Mouse (Mus musculus): ENCODE measurements at regions not wholly inside any gene's neighbourhood (a gene's known extent, or its start where the extent isn't known, plus 50 kb on each side); places are given as distances from the start of the nearest gene placed in this dataset.

DNA sequence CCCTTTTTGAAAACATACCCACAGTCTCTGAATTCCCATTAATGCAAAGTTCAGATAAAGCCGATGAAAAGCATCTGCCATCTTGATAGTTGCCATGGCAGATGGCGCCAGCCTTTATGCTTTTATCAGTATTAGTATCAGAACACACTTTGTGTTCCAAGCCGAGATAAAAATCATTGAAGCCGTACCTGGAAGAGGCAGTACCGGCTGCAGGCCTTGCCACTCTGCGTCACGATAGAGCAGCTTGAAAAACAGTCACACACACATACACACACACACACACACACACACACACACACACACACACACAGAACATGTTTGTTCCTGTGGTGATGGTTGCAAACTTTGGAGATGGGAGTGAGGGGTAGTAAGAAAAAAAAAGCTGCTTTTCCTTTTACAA, 306.2 kb downstream of the Satb1 start:
- DNase-seq: no peak

DNA sequence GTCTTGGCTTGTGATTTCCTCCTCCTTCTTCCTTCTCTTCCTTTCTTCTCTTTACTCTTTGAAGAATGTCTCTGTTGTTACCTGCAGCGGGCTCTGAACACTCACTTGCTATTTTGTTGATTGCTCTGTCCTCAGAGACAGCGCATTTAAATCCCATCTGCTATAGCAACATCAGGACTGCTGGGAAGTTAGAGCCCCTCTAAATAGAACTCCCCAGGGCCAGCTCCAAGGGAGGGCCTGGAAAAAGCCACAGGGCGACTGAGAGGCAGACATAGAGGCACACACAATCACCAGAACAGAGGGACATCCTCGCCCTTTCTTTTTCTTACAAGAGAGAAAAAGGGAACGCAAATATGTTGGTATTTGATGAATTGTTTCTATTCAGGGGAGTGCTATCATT, 306.6 kb downstream of the Satb1 start:
- no peak for DNase-seq

DNA sequence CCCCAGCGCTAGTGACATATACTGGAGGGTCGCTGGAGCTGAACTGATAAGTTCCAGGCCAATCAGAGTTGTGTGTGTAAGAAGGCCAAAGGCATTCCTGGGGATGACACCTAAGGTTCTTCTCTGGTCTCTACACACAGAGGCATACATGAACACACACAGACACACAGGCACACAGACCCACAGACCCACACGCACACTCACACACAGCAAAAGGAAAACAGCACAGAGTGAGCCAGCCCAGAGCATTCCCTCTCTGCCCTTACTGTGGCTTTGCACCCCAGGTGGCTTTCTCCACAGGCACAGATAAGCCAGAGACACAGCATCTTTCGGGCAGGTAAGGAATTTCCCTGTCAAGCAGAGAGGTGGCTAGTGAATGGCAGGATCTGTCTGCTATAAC, 307.1 kb downstream of the Satb1 start:
- no peak for DNase-seq

DNA sequence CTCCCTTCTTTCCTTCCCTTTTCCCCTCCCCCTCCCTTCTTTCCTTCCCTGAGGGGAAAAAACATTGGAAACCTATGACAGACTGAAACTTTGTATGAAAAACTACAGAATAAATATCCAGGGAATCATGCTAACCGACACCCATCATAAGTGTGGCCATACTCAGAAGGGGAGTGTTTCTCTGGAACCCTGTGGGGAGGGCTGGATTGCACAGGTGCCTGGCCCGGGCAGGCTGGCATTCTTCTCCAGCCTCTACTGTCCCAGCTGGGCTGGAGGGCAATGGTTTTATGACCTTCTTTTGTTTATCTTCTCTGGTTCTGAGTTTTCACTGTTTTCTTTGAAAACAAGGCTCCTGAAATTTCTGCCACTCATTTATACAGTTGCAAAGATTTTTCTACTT, 307.9 kb downstream of the Satb1 start:
- DNase-seq: no peak

DNA sequence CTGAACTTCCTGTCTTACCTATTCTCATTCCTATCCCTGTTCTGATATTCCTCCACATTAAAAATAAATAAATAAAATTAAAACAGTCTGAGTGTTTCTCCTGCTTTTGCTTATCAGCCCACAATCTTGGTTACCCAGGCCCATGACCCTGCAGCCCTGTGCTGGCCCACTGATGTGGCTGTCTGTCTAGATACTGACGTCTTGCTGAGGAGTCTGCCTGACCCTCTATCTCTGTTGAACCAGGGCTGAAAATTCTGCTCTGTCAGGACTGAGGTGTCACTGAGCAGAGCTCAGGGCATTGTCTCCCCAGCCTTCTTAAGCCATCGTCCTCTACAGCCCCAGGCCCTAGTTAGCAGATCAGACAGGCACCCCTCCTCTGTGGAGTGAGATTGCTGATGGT, 321.2 kb downstream of the Satb1 start:
- DNase-seq: no peak

DNA sequence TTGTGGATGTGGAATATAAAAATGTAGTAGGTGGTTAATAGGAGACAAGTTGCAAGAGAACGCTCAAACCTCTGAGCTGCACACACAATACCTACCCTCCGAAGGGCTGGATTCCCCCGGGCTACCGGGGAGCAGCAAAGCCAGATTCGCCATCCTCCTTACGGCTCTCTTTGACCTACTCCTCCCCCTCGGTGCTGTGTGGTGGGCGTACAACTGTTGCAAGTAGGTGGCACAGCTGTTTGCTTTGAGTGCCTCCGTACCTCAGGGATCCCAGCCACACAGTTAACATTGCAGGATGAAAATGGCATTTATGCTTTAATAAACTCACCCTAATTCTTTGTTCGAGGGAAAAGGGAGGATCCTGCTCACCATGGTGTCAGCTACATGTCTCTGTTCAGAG, 321.6 kb upstream of the Tbc1d5 start:
- DNase-seq: no peak

DNA sequence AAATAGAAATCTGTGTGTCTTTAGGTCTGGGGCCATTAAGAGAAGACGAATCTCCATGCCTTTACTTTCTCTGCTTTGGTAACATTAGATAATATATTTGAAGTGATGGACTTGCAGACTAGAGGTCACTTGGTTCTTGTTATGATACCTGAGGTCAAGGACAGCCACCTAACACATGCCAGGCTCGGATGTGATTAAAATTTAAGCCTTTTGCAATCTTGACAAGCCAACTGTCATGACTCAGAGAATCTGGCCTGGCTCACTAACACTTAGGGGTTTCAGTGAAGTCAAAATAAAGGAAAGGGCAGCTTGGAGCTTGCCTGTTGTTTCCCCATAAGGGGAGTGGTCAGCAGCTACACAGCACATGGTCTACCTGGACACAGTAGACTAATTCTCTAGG, 320.4 kb upstream of the Tbc1d5 start:
- no peak for DNase-seq

DNA sequence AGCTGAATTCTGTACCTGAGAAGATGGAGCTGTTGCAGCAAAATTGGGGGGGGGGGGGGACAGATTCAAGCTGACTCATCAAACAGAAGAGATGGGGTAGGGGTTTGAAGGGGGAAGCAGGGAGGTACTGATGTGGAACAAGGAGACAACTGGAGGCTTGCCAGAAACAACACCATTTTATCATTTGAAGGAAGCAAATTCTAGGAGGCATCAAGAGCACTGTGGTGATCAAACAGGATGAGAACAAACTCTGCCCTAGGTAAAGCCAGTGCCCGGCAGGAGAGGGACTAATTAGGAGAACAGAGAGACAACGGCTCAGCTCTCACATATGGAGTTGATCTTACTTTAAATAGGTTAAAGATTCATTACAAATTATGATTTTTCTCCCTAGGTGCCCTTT, 315.9 kb upstream of the Tbc1d5 start:
- no peak for DNase-seq

DNA sequence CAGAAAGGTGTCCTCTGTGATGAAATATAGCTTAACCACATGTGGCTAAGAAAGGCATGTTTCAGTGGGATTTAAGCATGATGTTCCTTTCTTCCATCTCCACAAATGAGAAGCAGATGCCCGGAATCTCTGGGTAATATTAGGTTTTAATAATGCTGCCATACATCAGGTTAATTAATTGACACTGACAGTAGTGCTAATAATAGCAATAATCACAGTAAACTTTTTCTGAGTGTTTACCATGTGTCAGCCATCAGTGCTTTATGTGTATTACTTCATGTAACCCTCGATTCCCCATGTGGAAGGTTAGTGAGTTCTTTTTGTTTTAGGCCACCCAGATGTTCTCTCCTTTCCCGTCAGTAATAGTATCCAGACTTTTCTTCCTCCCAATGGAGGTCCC, 310.2 kb upstream of the Tbc1d5 start:
- DNase-seq: no peak

DNA sequence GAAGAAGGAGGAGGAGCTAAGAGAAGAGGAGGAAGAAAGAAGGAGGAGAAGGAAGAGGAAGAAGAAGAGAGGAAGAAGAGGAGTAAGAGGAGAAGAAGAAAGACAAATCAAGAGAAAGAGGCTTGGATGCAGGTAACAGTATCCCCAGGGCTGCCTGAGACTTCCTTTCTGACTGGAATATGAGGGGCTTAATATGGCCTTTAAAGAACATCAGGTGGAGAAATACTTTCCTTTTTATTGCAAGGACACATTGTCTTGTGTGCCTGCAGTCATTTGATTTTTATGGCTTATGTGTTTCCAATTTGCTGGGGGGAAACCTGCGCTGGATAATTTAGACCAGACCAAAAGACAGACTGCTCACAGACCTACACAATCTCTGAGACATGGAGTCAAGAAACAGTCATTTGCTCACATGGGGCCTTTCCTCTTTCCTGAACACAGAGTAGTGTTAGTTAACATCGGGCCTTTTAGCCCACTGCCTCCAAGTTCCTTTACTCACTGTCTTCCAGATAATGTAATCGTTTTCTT, 308.8 kb upstream of the Tbc1d5 start:
- no peak for DNase-seq

DNA sequence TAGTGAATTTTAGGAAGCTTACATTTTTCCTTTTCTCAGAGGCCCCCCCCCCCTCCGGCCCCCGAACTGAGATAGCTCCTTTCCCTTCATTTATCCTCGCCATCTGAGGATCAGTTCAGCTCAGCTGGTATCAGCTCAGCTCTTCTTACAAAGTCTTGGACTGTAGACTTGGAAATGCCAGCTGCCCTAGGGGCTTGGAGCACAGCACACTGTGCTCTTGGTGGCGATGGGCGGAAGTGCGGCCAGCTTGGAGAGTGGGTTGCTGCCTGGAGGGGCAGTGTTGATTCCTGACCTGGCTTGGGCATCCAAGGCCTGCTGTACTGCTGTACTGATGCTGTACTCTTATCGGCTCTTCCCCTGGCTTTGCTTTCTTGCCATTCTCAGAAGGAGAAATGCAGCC, 298.7 kb upstream of the Tbc1d5 start:
- DNase-seq: peak; percentile 30

DNA sequence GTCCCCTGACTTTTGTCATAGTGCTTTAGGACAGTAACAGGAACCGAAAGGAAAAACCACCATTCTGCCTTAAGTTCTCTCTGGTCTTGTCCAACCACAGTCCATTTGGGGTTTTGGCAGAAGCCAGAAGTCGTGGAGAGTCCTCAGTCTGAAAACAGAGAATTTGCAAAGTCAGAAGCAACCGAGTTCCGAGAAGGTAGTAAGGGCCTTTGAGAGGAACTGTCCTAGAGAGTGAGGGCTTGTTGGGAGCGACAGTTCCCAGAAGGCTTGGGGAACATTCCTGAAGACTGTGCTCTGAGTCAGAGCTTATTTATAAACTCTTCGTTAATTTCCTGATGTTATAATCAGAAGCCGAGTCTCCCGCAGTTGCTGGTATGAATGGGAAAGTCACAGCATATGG, 298.3 kb upstream of the Tbc1d5 start:
- no peak for DNase-seq

DNA sequence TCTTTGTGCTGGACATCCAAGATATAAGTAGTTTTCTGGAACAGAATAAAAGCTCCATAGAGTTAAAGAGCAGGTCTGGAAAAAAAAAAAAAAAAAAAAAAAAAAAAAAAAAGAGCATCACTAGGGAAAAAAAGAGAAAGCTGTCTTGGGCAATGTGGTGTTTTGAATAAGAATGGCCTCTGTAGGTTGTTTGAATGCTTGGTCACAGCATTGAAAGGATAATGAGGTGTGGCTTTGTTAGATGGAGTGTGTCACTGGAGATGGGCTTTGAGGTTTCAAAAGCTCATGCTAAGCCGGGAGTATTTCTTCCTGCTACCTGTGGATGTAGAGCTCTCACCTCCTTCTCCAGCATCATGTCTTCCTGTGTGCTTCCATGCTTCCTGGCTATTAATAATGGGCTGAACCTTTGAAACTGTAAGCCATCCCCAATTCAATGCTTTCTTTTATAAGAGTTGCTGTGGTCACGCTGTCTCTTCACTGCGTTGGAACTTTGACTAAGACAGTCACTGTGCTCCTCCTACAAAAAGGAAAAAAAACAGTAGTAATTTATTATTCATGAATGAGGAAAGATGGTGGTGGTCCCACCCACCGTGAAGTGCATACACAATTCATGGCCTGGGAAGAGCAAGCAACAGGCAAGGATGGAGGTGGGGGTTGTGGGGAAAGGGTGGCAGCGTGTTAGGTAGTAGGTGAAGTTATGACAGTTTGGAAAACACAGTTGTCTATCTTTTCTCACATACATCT, 283.2 kb upstream of the Tbc1d5 start:
- DNase-seq: no peak

DNA sequence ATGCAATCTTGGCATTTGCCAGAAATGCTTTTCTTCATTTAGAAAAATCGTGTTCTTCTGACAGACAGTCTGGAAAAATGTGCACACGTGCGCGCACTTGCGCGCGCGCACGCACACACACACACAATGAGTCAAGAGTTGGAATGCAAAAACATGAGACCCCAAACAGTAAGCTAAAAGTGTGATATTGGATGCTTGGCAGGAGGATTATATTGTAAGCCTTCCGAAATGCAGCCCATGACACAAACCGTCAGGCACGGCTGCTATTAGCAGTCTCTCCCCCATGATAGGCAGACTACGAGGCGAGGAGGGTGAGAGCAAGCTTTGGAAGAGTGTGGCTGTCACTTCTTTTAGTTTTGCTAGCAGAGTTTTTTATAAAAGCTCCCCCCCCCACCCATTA, 282.1 kb upstream of the Tbc1d5 start:
- DNase-seq: no peak

DNA sequence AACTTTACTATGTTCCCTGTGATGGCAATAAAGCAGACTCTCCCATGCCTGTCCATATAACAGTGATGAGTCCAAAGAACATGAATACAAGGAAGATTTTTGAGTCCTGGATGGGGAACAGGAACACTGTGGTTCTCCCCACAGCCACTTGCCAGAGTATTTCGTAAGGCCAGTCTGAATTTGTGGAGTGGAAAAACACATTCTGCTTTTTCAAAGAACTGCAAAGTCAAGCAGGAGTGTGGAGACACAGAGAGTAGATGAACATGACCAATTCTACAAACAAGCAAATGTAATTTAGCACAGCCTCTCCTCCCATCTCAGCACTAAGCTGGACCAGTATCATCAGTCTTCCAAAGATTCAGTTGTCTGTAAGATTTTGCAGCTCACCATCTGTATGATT, 280.0 kb upstream of the Tbc1d5 start:
- DNase-seq: no peak

DNA sequence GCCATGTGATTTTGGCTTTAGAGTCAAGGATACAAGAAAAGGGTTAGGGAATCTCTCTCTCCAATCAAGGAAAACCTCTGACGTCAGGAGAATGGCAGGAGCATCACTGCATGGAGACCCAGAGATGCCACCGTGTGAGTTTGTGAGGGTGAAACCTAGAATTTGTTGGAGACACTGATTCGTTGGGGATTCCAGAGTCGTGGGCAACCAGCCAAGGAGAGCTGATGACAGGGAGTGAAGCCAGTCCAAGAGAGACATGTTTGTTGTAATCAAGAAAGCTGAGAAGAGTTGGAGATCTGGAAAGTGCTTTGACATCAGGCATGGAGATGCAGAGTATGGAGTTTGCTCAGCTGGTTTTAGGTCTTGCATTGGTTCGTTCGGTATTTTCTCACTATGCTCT, 236.6 kb upstream of the Tbc1d5 start:
- DNase-seq: peak; percentile 40

DNA sequence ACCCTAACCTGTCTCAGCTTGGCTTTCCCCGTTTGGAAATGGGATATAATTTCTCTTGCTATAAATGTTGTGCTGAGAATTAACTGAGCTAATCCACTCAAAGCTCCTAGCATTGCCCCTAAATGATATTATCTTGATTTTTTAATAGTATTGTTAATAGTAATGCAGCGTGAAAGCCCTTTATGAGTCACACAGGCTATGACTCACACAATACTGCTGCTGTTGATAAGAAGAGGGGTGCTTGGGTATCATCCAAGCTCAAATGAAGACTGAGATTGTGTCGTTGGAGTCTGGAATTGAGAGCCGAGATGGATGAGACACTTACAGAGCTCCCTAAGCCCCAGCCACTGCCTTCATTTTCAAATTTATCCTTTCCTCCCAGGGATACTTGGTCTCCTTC, 235.2 kb upstream of the Tbc1d5 start:
- DNase-seq: no peak

DNA sequence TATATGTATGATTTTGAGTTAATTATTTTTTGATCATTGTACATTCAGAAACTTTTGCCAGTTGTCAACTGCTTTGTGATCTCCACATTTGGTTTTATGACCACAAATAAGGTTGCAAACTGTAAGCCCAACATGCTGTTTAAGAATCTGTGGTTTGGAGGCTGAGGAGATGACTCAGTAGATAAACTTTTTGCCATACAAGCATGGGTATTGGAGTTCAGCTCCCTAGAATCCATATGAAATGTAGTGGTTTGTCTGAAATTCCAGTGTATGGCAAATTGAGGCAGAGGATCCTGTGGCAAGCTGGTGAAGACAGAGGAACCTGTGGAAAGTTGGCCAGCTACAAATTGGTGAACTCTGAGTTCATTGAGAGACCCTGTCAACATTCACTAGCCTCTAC, 234.6 kb upstream of the Tbc1d5 start:
- DNase-seq: no peak

DNA sequence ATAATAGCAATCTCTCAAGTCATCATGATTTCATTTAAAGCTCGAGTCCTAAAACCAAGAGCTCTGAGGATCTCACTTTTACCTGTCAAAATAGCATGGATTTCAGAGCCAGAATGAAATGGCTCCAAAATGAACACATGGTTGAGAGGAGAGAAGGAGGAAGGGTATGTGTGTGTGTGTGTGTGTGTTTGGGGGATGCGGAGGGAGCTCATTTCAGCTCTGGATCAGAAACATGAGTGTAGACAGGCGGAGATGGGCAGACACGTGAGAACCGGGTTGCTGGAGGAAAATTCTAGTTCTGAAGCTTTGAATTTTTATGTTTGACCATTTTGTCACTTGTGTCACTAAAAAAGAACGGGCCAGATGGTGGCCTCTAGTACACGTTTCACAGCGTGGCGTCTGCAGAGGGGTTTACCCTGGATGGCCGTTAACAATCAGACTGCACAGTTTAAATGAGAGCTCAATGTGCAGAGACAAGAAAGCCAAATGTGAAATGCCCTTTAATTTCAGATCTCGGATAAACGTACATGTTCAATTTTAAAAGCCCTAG, 232.5 kb upstream of the Tbc1d5 start:
- no peak for DNase-seq

DNA sequence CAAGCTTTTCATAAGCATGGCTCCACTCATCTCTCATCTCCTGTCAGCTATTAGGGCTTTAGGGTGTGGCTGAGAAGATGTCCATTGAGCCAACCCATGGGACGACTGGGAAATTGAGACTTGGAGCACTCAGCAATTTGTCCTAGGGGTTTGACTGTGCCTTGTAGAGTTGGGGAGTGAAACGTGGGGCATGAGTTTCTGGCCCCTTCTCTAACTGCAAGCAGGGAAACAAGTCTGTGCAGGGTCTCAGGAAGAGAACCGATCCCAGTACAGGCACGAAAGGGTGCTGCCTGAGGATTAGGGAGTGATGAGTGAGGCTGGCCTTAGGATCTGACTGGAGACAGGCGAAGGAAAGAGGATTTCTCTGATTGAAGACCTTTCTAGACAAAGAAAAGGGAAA, 229.7 kb upstream of the Tbc1d5 start:
- no peak for DNase-seq

DNA sequence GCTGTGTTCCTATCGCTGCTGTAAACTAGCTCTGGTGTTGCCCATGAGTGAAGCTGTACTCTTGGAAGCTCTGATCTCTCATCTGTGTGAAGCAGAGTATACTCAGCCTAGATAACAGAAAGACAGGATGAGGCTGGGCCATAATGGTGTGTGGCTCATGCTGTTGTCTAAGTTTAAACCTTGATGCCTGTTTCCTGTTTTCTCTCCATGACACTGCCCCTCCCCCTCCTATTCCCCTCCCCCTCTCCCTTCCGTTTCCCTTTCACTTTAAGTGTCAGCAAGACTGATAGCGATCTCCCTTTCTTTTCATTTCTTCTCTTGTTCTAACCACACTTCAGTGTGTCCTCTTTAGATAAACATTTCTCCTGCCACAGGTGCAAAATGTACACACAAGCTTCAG, 229.2 kb upstream of the Tbc1d5 start:
- peak; percentile 18 for DNase-seq

DNA sequence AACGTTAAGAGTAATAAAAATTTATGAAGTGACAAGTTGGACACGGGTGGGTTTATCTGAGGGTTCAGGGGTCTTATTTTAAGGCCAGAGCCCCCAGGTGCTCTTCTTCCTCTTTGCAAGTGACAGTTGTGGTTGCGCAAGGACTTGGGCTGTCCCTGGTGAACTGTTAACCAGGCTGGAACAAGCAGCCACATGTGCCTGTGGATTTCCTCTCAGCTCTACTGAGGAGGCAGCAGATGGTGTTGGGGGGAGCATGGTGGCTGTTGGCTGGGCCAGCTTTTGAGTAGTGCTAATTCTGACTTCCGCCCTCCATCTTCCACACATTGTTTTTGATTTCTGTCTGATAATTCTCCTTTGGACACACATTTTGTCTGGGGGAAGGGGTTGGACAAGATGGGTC, 227.9 kb upstream of the Tbc1d5 start:
- DNase-seq: no peak

DNA sequence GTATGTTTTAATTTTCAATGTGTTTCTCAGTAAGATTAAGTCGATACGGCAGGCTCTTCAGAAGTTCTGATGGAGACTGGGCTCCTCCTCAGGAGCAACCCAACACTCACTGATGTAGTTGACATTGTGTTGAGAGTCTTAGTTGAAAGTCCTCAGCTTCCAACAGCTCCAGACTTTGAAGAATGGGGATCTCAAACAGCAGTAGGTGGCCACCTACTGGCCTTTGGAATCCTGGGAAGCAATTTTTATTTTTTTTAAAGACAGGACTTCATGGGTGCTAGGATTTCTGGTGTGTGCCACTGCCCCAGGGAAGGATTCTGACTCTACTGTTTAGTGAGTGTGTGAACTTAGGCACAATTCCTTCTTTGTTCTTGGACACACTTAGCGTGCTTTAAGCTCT, 225.9 kb upstream of the Tbc1d5 start:
- no peak for DNase-seq

DNA sequence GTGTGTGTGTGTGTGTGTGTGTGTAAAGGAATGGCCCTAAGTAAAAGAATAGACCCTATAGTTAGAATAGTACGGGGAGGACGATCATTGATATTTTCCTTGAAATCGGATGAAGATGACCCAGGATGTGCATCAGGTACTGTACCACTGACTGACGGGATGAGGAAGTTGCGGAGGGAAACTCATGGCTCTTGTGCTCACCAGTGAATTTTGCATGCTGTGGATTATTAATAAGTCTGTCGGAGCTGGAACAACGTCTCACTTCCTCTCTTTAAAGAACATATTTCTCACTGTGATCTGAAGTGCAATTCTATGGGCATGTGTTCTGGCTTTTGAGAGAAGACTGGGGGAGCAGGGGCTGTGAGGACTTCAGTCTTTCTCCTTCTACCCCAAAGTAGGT, 218.8 kb upstream of the Tbc1d5 start:
- DNase-seq: no peak

DNA sequence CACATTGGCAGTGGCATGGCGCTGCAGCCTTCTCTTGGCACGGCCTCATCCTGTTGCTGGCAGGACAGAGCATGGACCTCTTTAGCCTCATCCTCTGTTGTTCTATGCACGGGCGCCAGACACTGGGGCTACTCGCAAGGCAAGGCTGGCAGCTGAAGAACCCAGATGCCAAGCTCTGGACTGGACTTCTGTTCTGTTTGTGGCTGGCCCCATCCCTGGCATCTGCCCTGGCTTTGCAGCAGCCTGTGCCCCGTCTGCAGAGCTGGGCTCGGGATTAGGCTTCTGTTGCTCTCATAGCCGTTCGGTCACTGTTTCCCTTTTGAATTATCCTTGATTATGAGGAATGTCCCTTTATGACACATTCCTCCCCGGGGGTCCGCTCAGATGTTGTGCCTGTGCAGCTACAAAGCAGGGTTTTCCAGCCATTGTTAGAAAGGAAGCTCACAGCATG, 214.6 kb upstream of the Tbc1d5 start:
- DNase-seq: no peak
